Mouse (Mus musculus) megakaryocyte progenitor cell, adult 5-6 weeks (primary cell): ENCODE measurements at regions not wholly inside any gene's neighbourhood (a gene's known extent, or its start where the extent isn't known, plus 50 kb on each side); places are given as distances from the start of the nearest gene placed in this dataset.
"Not testable (repeated sequence)": the region's sequence is repeated elsewhere in the genome, so short reads cannot be mapped to it uniquely, and the experiment has no call there.

Experiments
- ATAC-seq: replicated peaks from 2 replicates; pipeline ENCODE4 v1.8.0; 2016; ENCODE audit warnings: mild to moderate bottlenecking, moderate TSS enrichment, inconsistent platforms; ENCODE audit not compliant: poor library complexity

GRCm38 (mm10) chr11:29628476-29628875, 64.3 kb upstream of the Rtn4 start:
- no peak for ATAC-seq

GRCm38 (mm10) chr11:29632486-29632885, 60.3 kb upstream of the Rtn4 start:
- no peak for ATAC-seq

GRCm38 (mm10) chr11:29633288-29633687, 59.5 kb upstream of the Rtn4 start:
- not testable (repeated sequence) for ATAC-seq

- no peak for ATAC-seq
Observed at GRCm38 (mm10) chr11:29636759-29637200, 56.0 kb upstream of the Rtn4 start.

GRCm38 (mm10) chr11:29638093-29638669, 54.6 kb upstream of the Rtn4 start:
- ATAC-seq: no peak

- peak; percentile 88 for ATAC-seq
Observed at GRCm38 (mm10) chr11:29638861-29639260, 53.9 kb upstream of the Rtn4 start.
